Mouse (Mus musculus): ENCODE measurements around the gene Heyl. TPM values are rescaled to one million over a fixed set of nuclear protein-coding genes. Genes with fewer than 3 reads are reported as not detected.
A peak's percentile ranks its signal among the peaks of the same experiment; 100 is the strongest.

The Heyl gene
- polyA plus RNA-seq, 1 experiment from 2014 or later, result 34.9 TPM

DNA sequence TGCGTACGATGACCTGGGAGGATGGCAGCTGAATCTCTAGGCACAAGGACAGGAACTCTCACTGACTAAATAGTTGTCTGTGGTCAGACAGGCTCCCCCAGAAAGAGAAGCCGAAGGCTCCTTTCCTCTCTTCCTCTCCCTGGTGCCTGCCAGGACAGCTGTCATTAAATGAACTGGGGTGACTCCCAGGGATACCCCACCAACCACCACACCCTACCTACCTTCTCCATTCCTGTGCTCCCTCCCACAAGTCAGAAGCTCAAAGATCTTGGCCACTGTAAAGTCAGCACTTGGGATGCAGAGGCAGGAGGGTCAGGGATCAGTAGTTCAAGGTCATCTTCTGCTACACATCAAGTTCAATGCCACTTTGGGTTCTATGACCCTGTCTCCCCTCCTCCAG is 515 bp upstream of the Heyl start:
- Histone ChIP-seq H3K4me2 (peak overlapping the region; percentile 85; the same call in 1 of the 2 replicates), H3K27me3 (ENCODE audit: insufficient read depth, low read length) (peaks cover 34% of the 10 kb centered on the region), H3K9ac (no peak overlapping the region), H3K4me1 (ENCODE audit: insufficient read depth) (peaks cover 23% of the 10 kb centered on the region), H3K4me3 (ENCODE audit: low read depth, low read length) (no peak overlapping the region), H3K9me3 (ENCODE audit: low read depth, low read length) (no peaks in the 10 kb centered on the region), H3K36me3 (ENCODE audit: insufficient read depth) (no peaks in the 10 kb centered on the region), H3K27ac (ENCODE audit: low read depth) (no peak overlapping the region)
- DNase-seq (no peak), ATAC-seq (ENCODE audit: insufficient read depth) (no peak)
- no peak for TF ChIP-seq CTCF (IDR thresholded peaks at IDR 0.05; ENCODE audit: low read depth)
- 64% methylated on average over 3 of the region's 3 CpGs for whole genome bisulfite sequencing

DNA sequence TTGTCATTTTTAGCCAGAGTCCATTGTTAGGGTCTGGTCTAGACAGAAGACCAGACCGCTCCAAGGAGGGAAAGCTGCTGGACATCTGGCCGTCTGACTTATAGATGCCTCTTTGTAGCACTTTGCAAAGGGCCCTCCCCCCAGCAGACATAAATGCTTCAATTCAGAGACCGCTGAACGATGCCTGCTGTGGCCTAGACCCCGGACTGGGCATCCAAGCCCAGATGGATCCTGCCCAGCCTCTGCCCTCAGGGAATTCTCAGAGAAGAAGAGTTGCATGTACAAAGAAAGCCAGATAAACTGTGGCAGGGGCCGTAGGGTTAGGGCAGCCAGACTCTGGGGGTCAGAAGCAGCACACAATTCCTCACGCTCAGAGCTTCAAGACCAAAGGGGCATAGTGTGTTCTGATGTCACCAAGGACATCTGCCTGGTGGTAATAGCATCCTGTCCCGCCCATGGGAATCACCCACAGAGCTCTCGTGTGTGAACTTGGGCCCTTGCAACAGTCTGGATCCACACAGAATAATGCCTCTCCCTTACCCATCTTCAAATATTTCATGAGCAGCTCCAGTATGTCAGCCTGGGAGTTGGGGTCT is 2.6 kb downstream of the Heyl start:
- H3K9ac ChIP-seq, result peak overlapping the region; percentile 23; the same call in 1 of the 2 replicates
- H3K27me3 ChIP-seq (ENCODE audit: insufficient read depth, low read length), result peaks cover 41% of the 10 kb centered on the region
- 64% methylated on average over 9 of the region's 9 CpGs for WGBS
- peak overlapping the region; percentile 85 for H3K4me2 ChIP-seq
- no peak for TF ChIP-seq CTCF (IDR thresholded peaks at IDR 0.05; ENCODE audit: low read depth)
- ATAC-seq (ENCODE audit: insufficient read depth) (no peak), DNase-seq (no peak)
- H3K27ac ChIP-seq (ENCODE audit: low read depth), result peak overlapping the region; percentile 19
- H3K9me3 ChIP-seq (ENCODE audit: low read depth, low read length), result no peaks in the 10 kb centered on the region
- peak overlapping the region; percentile 46 for H3K4me3 ChIP-seq (ENCODE audit: low read depth, low read length)
- H3K36me3 ChIP-seq (ENCODE audit: insufficient read depth), result no peaks in the 10 kb centered on the region
- H3K4me1 ChIP-seq (ENCODE audit: insufficient read depth), result peaks cover 17% of the 10 kb centered on the region

DNA sequence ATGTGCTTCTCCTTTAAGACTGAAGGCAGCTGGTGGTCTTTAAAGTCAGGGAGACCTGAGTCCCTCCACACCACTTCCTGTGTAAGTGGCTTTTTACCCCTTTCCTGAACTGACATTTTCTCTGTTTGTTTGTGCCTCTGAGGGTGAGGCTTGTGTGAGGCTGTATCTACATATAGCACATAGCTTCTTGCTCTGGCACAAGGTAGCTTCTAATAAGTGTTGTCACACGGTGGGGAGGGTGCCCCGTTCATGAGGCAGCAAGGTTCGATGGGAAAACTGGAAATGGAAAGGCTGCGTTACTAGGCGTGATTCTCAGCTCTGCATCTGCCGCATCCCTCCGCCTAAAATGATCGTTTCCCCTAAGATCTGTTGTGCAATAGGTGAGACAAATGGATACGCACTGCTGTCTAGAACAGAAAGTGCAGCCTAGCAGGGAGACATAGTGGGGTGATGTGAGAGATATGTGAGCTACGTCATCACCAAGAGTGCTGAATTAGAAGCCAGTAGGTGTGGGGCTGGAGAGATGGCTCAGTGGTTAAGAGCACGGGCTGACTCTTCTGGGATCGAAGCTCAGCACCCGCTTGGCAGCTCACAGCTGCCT is 3.2 kb downstream of the Heyl start:
- H3K4me2 ChIP-seq, result peak overlapping the region; percentile 85
- H3K4me1 ChIP-seq (ENCODE audit: insufficient read depth), result peaks cover 17% of the 10 kb centered on the region
- H3K27me3 ChIP-seq (ENCODE audit: insufficient read depth, low read length), result peaks cover 44% of the 10 kb centered on the region
- WGBS, result 44% methylated on average over 13 of the region's 13 CpGs
- H3K27ac ChIP-seq (ENCODE audit: low read depth), result peak overlapping the region; percentile 19; the same call in 1 of the 2 replicates
- no peak overlapping the region for H3K9ac ChIP-seq
- no peak for ATAC-seq (ENCODE audit: insufficient read depth)
- H3K9me3 ChIP-seq (ENCODE audit: low read depth, low read length), result no peaks in the 10 kb centered on the region
- peak overlapping the region; percentile 46; the same call in 1 of the 2 replicates for H3K4me3 ChIP-seq (ENCODE audit: low read depth, low read length)
- peak; percentile 66 for DNase-seq
- H3K36me3 ChIP-seq (ENCODE audit: insufficient read depth), result no peaks in the 10 kb centered on the region
- TF ChIP-seq CTCF (IDR thresholded peaks at IDR 0.05; ENCODE audit: low read depth), result no peak

DNA sequence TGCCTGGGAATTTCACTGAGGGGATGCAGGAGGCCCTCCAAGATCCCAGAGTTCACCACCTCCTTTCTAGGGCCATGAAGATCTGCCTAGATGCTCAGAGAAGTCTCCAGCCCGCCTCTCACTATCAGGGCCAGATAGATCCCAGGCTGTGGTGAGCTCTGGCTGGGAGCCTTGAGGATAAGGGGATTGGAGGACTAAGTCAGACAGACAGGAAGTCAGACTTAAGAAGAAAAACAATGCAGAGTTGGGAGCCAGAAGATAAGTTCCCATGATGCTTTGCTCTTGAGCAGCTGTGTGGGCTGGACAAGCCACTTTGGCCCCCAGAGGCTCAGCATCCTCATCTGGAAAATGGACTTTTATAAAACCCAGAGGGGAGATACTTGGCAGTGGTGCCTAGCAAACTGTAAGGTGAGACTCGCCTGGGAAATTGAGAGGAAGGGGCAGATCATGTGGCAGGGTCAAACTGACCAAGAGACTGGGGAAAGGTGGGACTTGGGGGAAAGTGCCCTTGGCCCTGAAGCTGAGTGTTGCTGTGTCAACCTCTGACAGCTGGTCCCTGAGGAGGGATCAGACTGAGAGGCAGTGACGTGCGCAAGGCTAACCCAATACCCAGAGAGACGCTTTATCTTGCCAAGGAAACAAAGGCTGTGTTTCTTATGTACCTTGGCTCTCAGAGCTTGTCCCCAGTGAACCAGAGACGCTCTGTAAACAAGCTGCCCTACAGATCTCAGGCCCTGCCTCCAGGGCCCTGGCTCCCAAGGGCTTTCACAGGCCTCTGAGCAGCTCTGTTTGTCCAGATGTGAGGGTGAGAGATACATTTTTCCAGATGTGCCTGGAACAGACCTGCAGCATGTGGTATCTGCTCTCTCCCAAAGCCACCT is 4.3 kb downstream of the Heyl start:
- peak overlapping the region; percentile 52 for H3K27ac ChIP-seq (ENCODE audit: low read depth)
- peaks cover 17% of the 10 kb centered on the region for H3K4me1 ChIP-seq (ENCODE audit: insufficient read depth)

DNA sequence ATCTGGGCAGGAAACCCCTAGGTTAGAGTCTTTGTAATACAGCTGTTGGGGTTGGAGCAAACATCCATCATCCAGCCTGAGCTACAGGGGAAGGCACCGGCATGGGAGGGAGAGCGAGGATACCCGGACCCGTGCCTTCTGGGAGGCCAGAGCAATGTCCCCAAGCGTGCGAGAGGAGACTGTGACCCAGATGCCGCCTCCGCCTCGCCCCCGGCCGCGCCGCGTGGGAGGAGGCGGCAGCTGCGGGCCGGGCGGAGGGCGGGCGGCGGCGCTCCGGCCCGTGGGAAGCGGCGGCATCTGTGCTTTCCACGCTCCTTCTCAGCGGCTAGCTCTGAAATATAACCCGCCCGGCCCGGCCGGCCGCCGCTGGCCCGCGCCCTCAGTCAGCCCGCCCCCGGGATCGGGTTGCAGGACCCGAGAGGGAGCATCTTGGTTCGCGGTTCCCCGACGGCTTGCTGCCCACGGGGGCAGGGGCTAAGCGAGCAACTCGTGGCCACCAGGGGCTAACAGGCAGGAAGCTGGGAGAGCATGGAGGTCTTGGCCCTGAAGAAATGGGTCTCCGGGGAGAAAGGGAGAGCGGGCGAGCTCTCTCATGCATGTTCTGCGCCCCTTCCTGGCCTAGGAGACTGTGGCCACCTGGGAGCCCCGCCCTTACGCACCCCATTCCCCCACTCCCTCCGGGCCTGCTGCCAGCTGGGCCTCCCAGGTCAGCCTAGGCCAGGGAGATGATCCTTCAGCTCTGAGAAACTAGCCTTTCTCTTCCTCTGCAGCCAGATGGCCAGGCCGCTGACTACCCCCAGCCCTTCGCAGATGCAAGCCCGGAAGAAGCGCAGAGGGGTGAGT is 6.2 kb downstream of the Heyl start:
- WGBS, result 4% methylated on average over 55 of the region's 58 CpGs
- peak; percentile 75 for DNase-seq

More for the DNA sequence above, 4.3 kb downstream of the Heyl start:
- Histone ChIP-seq H3K27me3 (ENCODE audit: insufficient read depth, low read length) (peaks cover 39% of the 10 kb centered on the region), H3K4me3 (ENCODE audit: low read depth, low read length) (no peak overlapping the region), H3K4me2 (peak overlapping the region; percentile 85), H3K9me3 (ENCODE audit: low read depth, low read length) (no peaks in the 10 kb centered on the region), H3K9ac (no peak overlapping the region), H3K36me3 (ENCODE audit: insufficient read depth) (no peaks in the 10 kb centered on the region)
- peak; percentile 60 for DNase-seq
- no peak for TF ChIP-seq CTCF (IDR thresholded peaks at IDR 0.05; ENCODE audit: low read depth)
- no peak for ATAC-seq (ENCODE audit: insufficient read depth)
- 48% methylated on average over 6 of the region's 6 CpGs for WGBS

DNA sequence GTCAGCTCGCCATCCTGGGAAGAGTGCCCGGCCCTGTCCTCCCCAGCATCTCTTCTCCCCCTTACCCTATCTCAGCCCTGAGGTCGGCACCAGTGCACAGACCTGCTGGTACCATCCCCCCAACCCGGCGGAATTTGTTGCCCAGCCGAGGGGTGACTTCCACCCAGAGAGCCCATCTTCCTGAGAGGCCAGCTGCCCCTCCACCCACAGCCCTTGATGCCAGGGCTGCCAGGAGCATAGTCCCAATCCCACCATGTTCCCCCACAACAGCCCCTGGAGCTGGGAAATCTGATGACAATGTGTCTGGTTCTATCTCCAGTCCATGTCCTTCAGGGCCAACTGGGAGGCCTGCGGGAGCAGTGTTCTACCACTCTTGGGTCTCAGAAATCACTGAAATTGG is 12.9 kb downstream of the Heyl start:
- Histone ChIP-seq H3K4me2 (no peak overlapping the region), H3K4me1 (ENCODE audit: insufficient read depth) (peaks cover 6% of the 10 kb centered on the region; the same call in 1 of the 2 replicates), H3K27ac (ENCODE audit: low read depth) (no peak overlapping the region), H3K9me3 (ENCODE audit: low read depth, low read length) (no peaks in the 10 kb centered on the region), H3K4me3 (ENCODE audit: low read depth, low read length) (no peak overlapping the region), H3K36me3 (ENCODE audit: insufficient read depth) (no peaks in the 10 kb centered on the region), H3K27me3 (ENCODE audit: insufficient read depth, low read length) (0 out of 2 replicates have a peak, but pooled peaks cover 8% of the 10 kb centered on the region), H3K9ac (no peak overlapping the region)
- TF ChIP-seq CTCF (IDR thresholded peaks at IDR 0.05; ENCODE audit: low read depth), result no peak
- ATAC-seq (ENCODE audit: insufficient read depth) (no peak), DNase-seq (no peak)
- WGBS, result 82% methylated on average over 7 of the region's 7 CpGs

More for the DNA sequence above, 6.2 kb downstream of the Heyl start:
- H3K9me3 ChIP-seq (ENCODE audit: low read depth, low read length), result no peaks in the 10 kb centered on the region
- TF ChIP-seq CTCF (IDR thresholded peaks at IDR 0.05; ENCODE audit: low read depth), result 0 out of 2 replicates have a peak, but pooled peaks have one; percentile 17
- peak; percentile 71 for ATAC-seq (ENCODE audit: insufficient read depth)
- peak overlapping the region; percentile 43 for H3K9ac ChIP-seq
- peak overlapping the region; percentile 68 for H3K4me2 ChIP-seq
- peaks cover 25% of the 10 kb centered on the region for H3K27me3 ChIP-seq (ENCODE audit: insufficient read depth, low read length)
- H3K36me3 ChIP-seq (ENCODE audit: insufficient read depth), result no peaks in the 10 kb centered on the region
- H3K27ac ChIP-seq (ENCODE audit: low read depth), result peak overlapping the region; percentile 46; the same call in 1 of the 2 replicates
- H3K4me3 ChIP-seq (ENCODE audit: low read depth, low read length), result peak overlapping the region; percentile 31
- H3K4me1 ChIP-seq (ENCODE audit: insufficient read depth), result peaks cover 17% of the 10 kb centered on the region

All from lung, embryonic 14.5 days (tissue).